Mouse (Mus musculus): ENCODE results near the gene Ufl1. TPM values are rescaled to one million over a fixed set of nuclear protein-coding genes. Genes with fewer than 3 reads are reported as not detected.
"Not testable (repeated sequence)": the region's sequence is repeated elsewhere in the genome, so short reads cannot be mapped to it uniquely, and the experiment has no call there.

The Ufl1 gene
- total RNA-seq (2021): 10 to 100 TPM; 31.2 to 35.4 TPM

- peak; percentile 99 for DNase-seq
- intact Hi-C loops (cut with DNase I): loop anchor here (5.0 kb wide), 2 partner anchors 314 to 384 kb away; partner anchors contain the start of genes Gpr63 and Ndufaf4
These were observed at the start of gene Ufl1 for GRCm38 (mm10) chr4:25281671-25282038. Ufl1 (minus strand) TSS chr4:25281821.

GRCm38 (mm10) chr4:25325684-25326220 is 44.1 kb upstream of the Ufl1 start:
- no peak for DNase-seq

DNA sequence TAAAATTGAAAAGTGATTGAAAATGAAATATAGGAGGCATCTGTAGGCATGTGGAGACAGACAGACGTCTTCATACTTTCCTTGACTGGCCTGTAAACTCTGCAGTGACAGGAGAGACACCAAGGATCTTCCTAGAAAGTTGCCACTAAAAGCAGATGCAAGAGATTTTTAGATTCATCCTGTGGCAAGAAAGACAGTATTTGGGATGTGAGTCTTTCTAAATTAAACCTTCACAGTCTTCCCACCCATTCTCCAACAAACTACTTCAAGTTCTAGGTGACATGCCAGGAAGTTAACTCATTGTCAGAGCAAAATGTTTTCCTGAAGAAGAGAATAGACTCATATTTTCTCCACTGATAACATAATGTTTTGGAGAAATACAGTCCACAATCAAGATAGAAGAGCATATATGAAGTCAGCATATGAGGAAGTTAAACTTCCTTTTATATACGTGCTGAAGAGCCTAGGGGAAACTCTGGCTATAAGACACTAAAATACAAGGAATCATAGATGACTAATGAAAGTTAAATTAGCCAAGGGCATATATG is 41.1 kb upstream of the Ufl1 start:
- DNase-seq: no peak
- intact Hi-C loops (cut with DNase I): no loop called here

More at GRCm38 (mm10) chr4:25325684-25326220, 44.1 kb upstream of the Ufl1 start:
- intact Hi-C loops (cut with DNase I): no loop called here

- intact Hi-C loops (cut with DNase I): no loop called here
- DNase-seq: no peak
These were observed 32.1 kb upstream of the Ufl1 start for GRCm38 (mm10) chr4:25313767-25314166.

GRCm38 (mm10) chr4:25285002-25285401 is 3.4 kb upstream of the Ufl1 start:
- DNase-seq; intact Hi-C loops (cut with DNase I): not testable (repeated sequence)

DNA sequence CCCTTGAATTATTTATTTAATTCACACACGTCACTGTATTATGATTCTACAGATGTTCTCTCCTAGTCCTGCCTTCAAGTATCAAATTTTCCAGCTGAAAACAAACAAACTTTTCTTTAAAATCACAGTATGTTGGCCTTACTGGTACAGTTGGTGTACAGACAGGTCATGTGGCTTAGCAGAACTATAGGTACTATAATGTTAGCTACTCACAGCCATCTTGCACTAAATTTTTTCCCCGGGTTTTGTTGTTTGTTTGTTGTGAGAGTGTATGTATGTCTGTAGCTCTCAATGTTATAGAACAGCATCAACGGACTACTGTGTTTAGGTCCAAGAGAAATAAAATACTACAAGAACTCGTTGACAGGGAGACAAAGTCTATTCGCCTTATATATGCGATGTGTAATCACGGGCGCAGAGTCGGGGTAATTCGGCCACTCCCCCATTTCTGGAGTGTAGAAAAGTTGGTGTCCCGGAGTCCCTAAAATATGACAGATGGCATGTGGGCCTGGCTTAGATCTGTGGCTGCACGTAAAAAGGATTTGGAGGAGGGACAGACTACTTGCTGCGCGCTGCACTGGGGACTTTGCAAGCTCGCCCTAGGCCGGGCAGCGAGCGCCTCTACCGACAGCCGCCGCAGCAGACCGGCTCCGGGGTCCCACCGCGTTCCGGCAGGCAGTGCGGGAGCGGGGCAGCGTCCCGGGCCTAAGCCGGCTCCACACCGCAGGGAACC is 517 bp downstream of the Ufl1 start:
- intact Hi-C loops (cut with DNase I): loop anchor here (5.0 kb wide), 2 partner anchors 314 to 384 kb away; partner anchors contain the start of genes Gpr63 and Ndufaf4
- DNase-seq: no peak

DNA sequence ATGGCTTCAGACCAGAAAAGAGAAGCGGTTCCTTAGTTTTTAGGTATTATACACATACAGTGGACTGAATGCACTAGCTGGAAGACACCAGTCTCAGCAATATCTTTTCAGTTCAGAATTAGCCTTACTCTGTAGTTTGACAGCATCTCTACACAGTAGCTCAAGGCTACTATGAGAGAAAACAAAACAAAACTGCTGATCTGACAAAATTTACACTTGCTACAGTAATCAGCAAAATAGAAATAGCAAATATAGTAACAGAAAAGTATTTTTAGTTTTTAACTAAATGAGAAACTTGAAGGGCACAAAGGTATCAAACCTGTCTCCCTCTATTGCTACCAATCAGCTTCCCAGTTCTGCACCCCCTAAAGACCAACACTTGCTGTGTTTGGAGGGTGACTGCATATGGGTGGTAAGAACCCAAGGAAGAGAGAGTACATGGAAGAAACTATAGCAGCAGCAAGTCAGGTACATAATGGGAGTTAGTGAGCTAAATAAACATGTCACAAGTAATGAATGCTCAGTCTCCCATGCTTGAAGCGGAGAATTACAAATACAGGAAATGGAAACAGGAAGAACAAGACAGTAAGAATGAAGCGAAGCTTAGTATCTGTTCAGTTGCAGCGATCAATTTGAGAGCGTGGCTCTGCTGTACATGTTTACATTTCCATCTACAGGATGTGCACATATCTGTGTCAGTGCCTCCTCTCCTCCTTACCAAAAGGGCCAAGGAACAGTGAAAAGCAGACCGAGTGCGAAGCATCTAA is 8.6 kb downstream of the Ufl1 start:
- no peak for DNase-seq
- intact Hi-C loops (cut with DNase I): no loop called here

DNA sequence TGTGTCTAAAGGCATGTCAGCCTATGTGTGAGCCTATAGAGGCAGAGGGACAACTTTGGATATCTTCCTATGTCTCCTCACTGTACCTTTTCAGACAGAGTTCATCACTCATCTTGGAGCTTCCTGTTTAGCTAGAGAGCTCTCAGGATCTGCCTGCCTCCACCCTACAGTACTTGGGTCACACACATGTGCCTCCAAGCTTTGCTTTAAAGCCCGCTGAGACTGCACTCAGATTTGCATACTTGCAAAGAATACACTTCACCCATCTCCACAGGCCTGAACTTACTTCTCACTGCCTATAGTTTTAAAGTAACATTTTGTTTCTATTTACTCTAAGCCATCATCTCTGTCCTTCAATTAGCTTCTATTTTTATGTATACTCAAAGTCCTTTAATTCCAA is 9.7 kb downstream of the Ufl1 start:
- intact Hi-C loops (cut with DNase I): no loop called here
- DNase-seq: no peak

DNA sequence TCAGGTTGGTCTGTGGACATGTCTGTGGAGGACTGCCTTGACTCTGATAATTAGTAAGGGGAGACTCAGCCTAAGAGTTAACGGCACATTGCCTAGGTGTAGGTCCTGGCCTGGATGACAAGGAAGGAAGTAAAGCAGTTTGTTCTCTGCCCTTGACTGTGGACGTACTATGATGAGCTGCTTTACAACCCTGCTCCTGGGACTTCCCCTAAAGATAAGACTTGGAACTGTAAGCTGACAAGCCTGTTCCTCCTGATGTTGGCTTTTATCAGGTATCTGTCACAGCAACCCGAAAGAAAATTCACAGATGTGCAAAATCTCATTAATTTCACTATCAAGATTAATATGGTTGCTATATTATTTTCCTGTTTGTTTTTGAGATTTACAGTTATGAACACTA is 14.5 kb downstream of the Ufl1 start:
- intact Hi-C loops (cut with DNase I): no loop called here
- no peak for DNase-seq

- intact Hi-C loops (cut with DNase I): no loop called here
- no peak for DNase-seq
These were observed 23.7 kb downstream of the Ufl1 start for GRCm38 (mm10) chr4:25257822-25258398.

DNA sequence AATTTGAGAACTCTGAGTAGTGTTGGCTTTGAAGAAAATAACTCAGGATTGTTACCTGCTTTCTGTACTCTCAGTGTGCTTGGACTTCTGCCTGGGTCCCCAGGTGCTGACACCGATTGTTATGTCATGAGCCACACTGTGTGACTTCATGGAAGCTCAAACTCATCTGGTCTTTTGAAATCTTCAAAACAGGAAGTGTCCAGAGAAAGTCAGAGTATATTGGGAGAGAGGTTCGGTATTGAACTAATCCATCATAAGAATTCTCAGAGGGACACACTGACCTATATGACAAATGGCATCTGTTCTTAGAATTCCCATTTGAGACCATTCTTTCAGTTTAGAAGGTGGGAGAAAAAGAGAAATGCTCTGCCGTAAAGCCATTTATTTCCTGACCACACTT is 38.8 kb downstream of the Ufl1 start, which contains the start of gene Fhl5:
Gene Fhl5 (minus strand): TSS at position 101 of the 400 bp plus-strand sequence.
- intact Hi-C loops (cut with DNase I): no loop called here
- no peak for DNase-seq

GRCm38 (mm10) chr4:25235663-25236062 is 46.0 kb downstream of the Ufl1 start:
- intact Hi-C loops (cut with DNase I); DNase-seq: not testable (repeated sequence)

- DNase-seq; intact Hi-C loops (cut with DNase I): not testable (repeated sequence)
These were observed 47.9 kb downstream of the Ufl1 start for GRCm38 (mm10) chr4:25233767-25234166.

- no peak for DNase-seq
- intact Hi-C loops (cut with DNase I): no loop called here
These were observed 49.1 kb downstream of the Ufl1 start for GRCm38 (mm10) chr4:25232546-25232945.

DNA sequence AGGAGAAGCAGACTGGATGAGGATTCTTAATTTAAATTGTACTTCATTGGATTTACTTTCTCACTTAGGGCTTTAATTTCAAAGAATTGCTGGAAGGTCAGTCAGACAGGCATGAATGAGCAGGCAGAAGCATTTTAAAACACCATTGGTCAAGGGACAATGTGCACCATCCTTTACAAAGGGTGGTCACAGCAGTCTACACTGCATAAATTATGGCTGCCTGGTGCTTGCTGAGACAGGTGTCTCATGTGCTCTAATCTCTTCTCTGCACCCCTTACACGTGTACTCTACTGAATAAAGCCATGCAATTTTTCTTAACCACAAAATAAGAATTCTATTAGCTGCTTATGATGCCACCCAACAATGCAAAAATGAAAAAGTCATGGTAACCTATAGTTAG is 54.1 kb downstream of the Ufl1 start:
- intact Hi-C loops (cut with DNase I): no loop called here
- DNase-seq: no peak

- intact Hi-C loops (cut with DNase I): no loop called here
- no peak for DNase-seq
These were observed 59.7 kb downstream of the Ufl1 start for GRCm38 (mm10) chr4:25221927-25222326.

GRCm38 (mm10) chr4:25213451-25213850 is 68.2 kb downstream of the Ufl1 start:
- intact Hi-C loops (cut with DNase I): no loop called here

GRCm38 (mm10) chr4:25206166-25206565 is 75.5 kb downstream of the Ufl1 start:
- DNase-seq: no peak
- intact Hi-C loops (cut with DNase I): no loop called here

More at GRCm38 (mm10) chr4:25213451-25213850, 68.2 kb downstream of the Ufl1 start:
- DNase-seq: no peak

All from heart, postnatal 10 days (tissue).